Mouse (Mus musculus) G1E (cell line): ENCODE data around the gene Homer2.

ENCODE experiments used
- CTCF ChIP-seq: IDR thresholded peaks from 2 replicates; pipeline ENCODE4 v1.5.1; 2012; ENCODE audit warnings: low read depth, low read length, inconsistent platforms, mixed read lengths
- GATA1 ChIP-seq: IDR thresholded peaks from 2 replicates; pipeline ENCODE4 v1.6.1; 2012; ENCODE audit warnings: borderline replicate concordance, low read length, inconsistent platforms, mixed read lengths
- GATA2 ChIP-seq: IDR thresholded peaks from 2 replicates; pipeline ENCODE4 v1.6.1; 2012; ENCODE audit warnings: low read depth, low read length, inconsistent platforms, borderline replicate concordance
- POLR2AphosphoS5 ChIP-seq: IDR thresholded peaks from 2 replicates; pipeline ENCODE4 v1.6.1; 2012; ENCODE audit warnings: low read depth, low read length, inconsistent platforms; ENCODE audit not compliant: insufficient replicate concordance
- TAL1 ChIP-seq: conservative IDR thresholded peaks from 2 replicates; pipeline ENCODE4 v1.6.1; 2012; ENCODE audit warnings: low read depth, low read length, inconsistent platforms, mixed read lengths

- no peak for TF ChIP-seq GATA1
- TF ChIP-seq CTCF: no peak
- TF ChIP-seq POLR2AphosphoS5: no peak
- no peak for TF ChIP-seq TAL1
- no peak for TF ChIP-seq GATA2
These were observed 150.5 kb downstream of the Homer2 start for GRCm38 (mm10) chr7:81556839-81557238.
